Mouse (Mus musculus): Measurements from ENCODE around the gene Cntnap5c.

- no peak for TF ChIP-seq POLR2A (IDR thresholded peaks at IDR 0.05; ENCODE audit: borderline replicate concordance, insufficient read depth, low read length)
- TF ChIP-seq CTCF (IDR thresholded peaks at IDR 0.05; ENCODE audit: borderline replicate concordance, insufficient read depth, low read depth, low read length) = no peak
Observed at GRCm38 (mm10) chr17:57801180-57801579, 31.8 kb downstream of the Cntnap5c start.

All from cerebellum, adult 2 months (tissue).